Comparison of ENCODE assay signal across 10 mouse cellular contexts in the genomic region with DNA sequence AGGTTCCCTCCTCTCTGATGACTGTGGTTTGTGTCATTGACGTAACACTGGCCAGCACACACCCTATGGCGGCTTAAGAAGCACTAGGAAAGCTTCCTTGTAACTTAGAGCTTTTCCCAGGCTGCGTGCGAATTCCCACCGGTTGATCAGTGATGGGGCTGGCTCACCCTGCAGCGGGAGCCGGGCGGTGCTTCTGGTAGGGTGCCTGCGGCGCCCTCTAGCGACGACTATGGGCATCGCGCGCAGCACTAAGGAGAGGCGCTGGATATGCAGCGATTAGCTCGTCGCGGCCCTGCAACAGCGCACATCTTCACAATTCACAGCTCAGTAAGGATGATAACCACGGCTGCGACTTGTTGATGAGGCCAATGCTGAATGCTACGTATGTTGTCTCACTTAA. TPM values are rescaled to one million over a fixed set of nuclear protein-coding genes. Genes with fewer than 3 reads are reported as not detected.
DNase-seq lines count a peak whose midpoint lies in the region; ATAC-seq and TF ChIP-seq lines count a peak whose summit lies in the region.
"Had no signal": no experiment of that assay in that cellular context is flagged by ENCODE, and none has a peak within 500 bp of the region (broad histone marks: within the 10 kb centered on the region; RNA-seq: fewer than 3 reads in every experiment).

No protein-coding gene starts in this region.

- H3K9me3 ChIP-seq in E14TG2a.4 (ENCODE audit: low read length) = no peaks in the 10 kb centered on the region
- no peaks in the 10 kb centered on the region for H3K9me3 ChIP-seq in liver, embryonic 11.5 days (ENCODE audit: control insufficient read depth, low read length)
- no peaks in the 10 kb centered on the region for H3K9me3 ChIP-seq in neural tube, embryonic 14.5 days (ENCODE audit: control insufficient read depth, low read length)

- peaks cover 65% of the 10 kb centered on the region for H3K4me1 ChIP-seq in E14TG2a.4 (replicated peaks; ENCODE audit: low read depth, low read length)
- no peaks in the 10 kb centered on the region for H3K4me1 ChIP-seq in embryonic fibroblast, embryonic 13.5 days (ENCODE audit: control insufficient read depth, insufficient read depth, low read length)
- H3K4me1 ChIP-seq in liver, embryonic 11.5 days (replicated peaks; ENCODE audit: control insufficient read depth, insufficient read depth, low read length) = no peaks in the 10 kb centered on the region
- peaks cover 4% of the 10 kb centered on the region for H3K4me1 ChIP-seq in neural tube, embryonic 14.5 days (ENCODE audit: control insufficient read depth, insufficient read depth, low read length)

- intact Hi-C loops in heart, postnatal 10 days (cut with DNase I) = loop anchor here (5.0 kb wide), 1 partner anchor 137 kb away; no protein-coding TSS in a partner anchor

- WGBS in liver, embryonic 11.5 days = 3% methylated on average over 24 of the region's 24 CpGs
- WGBS in neural tube, embryonic 14.5 days = 2% methylated on average over 24 of the region's 24 CpGs

- TF ChIP-seq POLR2A in embryonic fibroblast, embryonic 13.5 days (IDR thresholded peaks at IDR 0.05; ENCODE audit: low read depth, low read length) = no peak

- H3K27me3 ChIP-seq in E14TG2a.4 (ENCODE audit: insufficient read depth, low read length) = peaks cover 16% of the 10 kb centered on the region
- peaks cover 19% of the 10 kb centered on the region for H3K27me3 ChIP-seq in liver, embryonic 11.5 days (replicated peaks; ENCODE audit: control insufficient read depth, insufficient read depth, low read length)
- H3K27me3 ChIP-seq in neural tube, embryonic 14.5 days (ENCODE audit: control insufficient read depth, insufficient read depth, low read length) = no peaks in the 10 kb centered on the region

- peak; percentile 60 for DNase-seq in brain, embryonic 18.5 days (ENCODE audit: low read depth, low spot score)
- peak; percentile 58 to 75 for DNase-seq in heart, postnatal 10 days
- peak; percentile 78 for DNase-seq in kidney, postnatal 14 days
- peak; percentile 58 for DNase-seq in liver, embryonic 11.5 days (ENCODE audit: low spot score)
- peak; percentile 38 to 67 for DNase-seq in urinary bladder, adult 18-20 months (ENCODE audit: low spot score in 2 of 2)

- H3K27ac ChIP-seq in embryonic fibroblast, embryonic 13.5 days (ENCODE audit: insufficient read depth, low read length) = no peak overlapping the region
- H3K27ac ChIP-seq in liver, embryonic 11.5 days (ENCODE audit: low read depth, low read length) = no peak overlapping the region
- no peak overlapping the region for H3K27ac ChIP-seq in neural tube, embryonic 14.5 days (ENCODE audit: low read depth, low read length)

- ATAC-seq in liver, embryonic 11.5 days (replicated peaks; ENCODE audit: low FRiP score) = no peak
- peak; percentile 52; the same call in 1 of the 2 replicates for ATAC-seq in neural tube, embryonic 14.5 days (ENCODE audit: low read depth)

- TF ChIP-seq CTCF in E14TG2a.4 (conservative IDR thresholded peaks at IDR 0.05; ENCODE audit: low read length) = peak; percentile 96
- TF ChIP-seq CTCF in embryonic fibroblast, embryonic 13.5 days (IDR thresholded peaks at IDR 0.05; ENCODE audit: borderline replicate concordance, insufficient read depth, low read length) = peak; percentile 67; the same call in 1 of the 2 replicates

- H3K36me3 ChIP-seq in E14TG2a.4 (ENCODE audit: insufficient read depth, low read length) = peaks cover 36% of the 10 kb centered on the region
- H3K36me3 ChIP-seq in liver, embryonic 11.5 days (ENCODE audit: control insufficient read depth, insufficient read depth, low read length) = no peaks in the 10 kb centered on the region
- H3K36me3 ChIP-seq in neural tube, embryonic 14.5 days (ENCODE audit: control insufficient read depth, insufficient read depth, low read length) = no peaks in the 10 kb centered on the region
- H3K36me3 ChIP-seq: G1E had no signal

- H3K4me2 ChIP-seq in liver, embryonic 11.5 days = no peak overlapping the region
- peak overlapping the region; percentile 23 for H3K4me2 ChIP-seq in neural tube, embryonic 14.5 days (ENCODE audit: low read depth, low read length)

- no peak overlapping the region for H3K9ac ChIP-seq in liver, embryonic 11.5 days (ENCODE audit: low read depth, low read length)
- H3K9ac ChIP-seq in neural tube, embryonic 14.5 days (replicated peaks; ENCODE audit: low read depth, low read length) = 0 out of 2 replicates have a peak overlapping the region, but pooled peaks have one; percentile 22

- peak overlapping the region; percentile 41; the same call in 1 of the 2 replicates for H3K4me3 ChIP-seq in E14TG2a.4 (replicated peaks; ENCODE audit: low read length)
- H3K4me3 ChIP-seq in embryonic fibroblast, embryonic 13.5 days (ENCODE audit: insufficient read depth, low read length) = no peak overlapping the region
- no peak overlapping the region for H3K4me3 ChIP-seq in liver, embryonic 11.5 days (ENCODE audit: low read depth, low read length)
- no peak overlapping the region for H3K4me3 ChIP-seq in neural tube, embryonic 14.5 days (ENCODE audit: low read depth, low read length)

RNA-seq across cellular contexts. Expression of a gene that starts 3.4 kb away (rescaled TPM):
- 1.1 and 1.9 TPM in 2 replicates for polyA plus RNA-seq in embryonic fibroblast, embryonic 13.5 days (2011; ENCODE audit: insufficient read length, low read depth, missing spikeins)
- 1 to 10 TPM in 1 of 2 experiments, under 1 TPM in 1; 0.74 to 1.1 TPM for total RNA-seq in heart, postnatal 10 days (2021)
- 4.9 TPM in 2 replicates for polyA plus RNA-seq in liver, embryonic 11.5 days (2014; fragmentation: Nextera tagmentation; extraction: Ambion mirVana)
- 15.3 and 17.0 TPM in 2 replicates for polyA plus RNA-seq in neural tube, embryonic 14.5 days (2014; fragmentation: Nextera tagmentation; extraction: Ambion mirVana)
- polyA plus RNA-seq: G1E had no signal

RNA-seq across cellular contexts. Expression of a gene that starts 43.1 kb away (rescaled TPM):
- polyA plus RNA-seq in embryonic fibroblast, embryonic 13.5 days (2011; ENCODE audit: insufficient read length, low read depth, missing spikeins) = not detected in 2 replicates
- not detected for total RNA-seq in heart, postnatal 10 days (2021)
- not detected in 2 replicates for polyA plus RNA-seq in liver, embryonic 11.5 days (2014; fragmentation: Nextera tagmentation; extraction: Ambion mirVana)
- not detected in 2 replicates for polyA plus RNA-seq in neural tube, embryonic 14.5 days (2014; fragmentation: Nextera tagmentation; extraction: Ambion mirVana)
- total RNA-seq: G1E had no signal
- polyA plus RNA-seq: G1E; lung, embryonic 16.5 days had no signal
